Mouse (Mus musculus): ENCODE results near the gene Scrg1.
"Not testable (repeated sequence)": the region's sequence is repeated elsewhere in the genome, so short reads cannot be mapped to it uniquely, and the experiment has no call there.

Gene Scrg1

GRCm38 (mm10) chr8:57508657-57509056, 52.9 kb downstream of the Scrg1 start:
- no peak for DNase-seq (ENCODE audit: low spot score)

- DNase-seq (ENCODE audit: low spot score) = no peak
Measured at GRCm38 (mm10) chr8:57510791-57511315, 55.1 kb downstream of the Scrg1 start.

- DNase-seq (ENCODE audit: low spot score) = peak; percentile 99
Measured at GRCm38 (mm10) chr8:57511316-57512118, 55.8 kb downstream of the Scrg1 start, which contains the start of gene Hmgb2. Gene Hmgb2, plus strand, starts transcription at chr8:57511907.

DNA sequence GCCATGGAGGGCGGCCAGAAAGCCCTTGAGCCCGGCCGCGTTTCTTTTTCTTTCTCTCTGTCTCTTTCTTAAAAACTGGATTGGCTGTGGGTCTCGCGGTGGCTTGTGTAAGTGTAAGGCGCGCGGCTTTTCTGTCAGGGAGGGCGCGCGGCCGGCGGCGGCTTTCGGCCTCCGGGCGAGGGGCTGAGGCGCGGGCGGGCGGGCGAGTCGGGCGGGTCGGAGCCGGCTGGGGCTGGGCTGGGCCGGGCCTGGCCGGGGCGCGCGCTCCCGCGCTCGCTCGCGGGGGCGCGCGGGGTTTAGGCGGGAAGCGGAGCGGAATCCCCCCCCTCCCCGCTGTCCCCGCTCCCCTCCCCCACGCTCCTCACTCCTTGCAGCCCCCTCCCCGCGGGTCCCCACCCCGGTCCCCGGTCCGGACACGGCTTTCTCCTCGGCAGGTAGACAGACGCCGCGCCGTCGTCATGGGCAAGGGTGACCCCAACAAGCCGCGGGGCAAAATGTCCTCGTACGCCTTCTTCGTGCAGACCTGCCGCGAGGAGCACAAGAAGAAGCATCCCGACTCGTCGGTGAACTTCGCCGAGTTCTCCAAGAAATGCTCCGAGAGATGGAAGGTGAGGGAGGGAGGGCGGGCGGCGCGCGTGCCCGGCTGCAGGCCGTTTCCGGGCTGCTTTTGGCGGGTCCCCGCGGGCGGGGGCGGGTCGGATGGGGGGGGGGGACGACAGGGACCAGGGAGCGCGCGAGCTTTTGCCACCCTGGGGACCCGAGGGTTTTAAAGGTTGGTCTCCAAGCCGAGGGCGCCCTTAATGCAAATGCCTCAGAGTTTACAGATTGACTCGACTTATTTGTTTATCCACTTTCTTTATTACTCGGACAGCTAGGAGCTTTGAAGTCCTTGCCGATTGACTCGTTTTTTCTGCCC, 56.7 kb downstream of the Scrg1 start:
- no peak for DNase-seq (ENCODE audit: low spot score)

- DNase-seq (ENCODE audit: low spot score) = not testable (repeated sequence)
Measured at GRCm38 (mm10) chr8:57513178-57513661, 57.5 kb downstream of the Scrg1 start.

GRCm38 (mm10) chr8:57516685-57517084, 61.0 kb downstream of the Scrg1 start:
- not testable (repeated sequence) for DNase-seq (ENCODE audit: low spot score)

- no peak for DNase-seq (ENCODE audit: low spot score)
Measured at GRCm38 (mm10) chr8:57517723-57518122, 62.0 kb downstream of the Scrg1 start.

GRCm38 (mm10) chr8:57520186-57520786, 64.6 kb downstream of the Scrg1 start:
- DNase-seq (ENCODE audit: low spot score) = no peak

All from T-cell, adult 2 months (primary cell).